Mouse (Mus musculus): Measurements from ENCODE around the gene Ergic1.

The Ergic1 gene

DNA sequence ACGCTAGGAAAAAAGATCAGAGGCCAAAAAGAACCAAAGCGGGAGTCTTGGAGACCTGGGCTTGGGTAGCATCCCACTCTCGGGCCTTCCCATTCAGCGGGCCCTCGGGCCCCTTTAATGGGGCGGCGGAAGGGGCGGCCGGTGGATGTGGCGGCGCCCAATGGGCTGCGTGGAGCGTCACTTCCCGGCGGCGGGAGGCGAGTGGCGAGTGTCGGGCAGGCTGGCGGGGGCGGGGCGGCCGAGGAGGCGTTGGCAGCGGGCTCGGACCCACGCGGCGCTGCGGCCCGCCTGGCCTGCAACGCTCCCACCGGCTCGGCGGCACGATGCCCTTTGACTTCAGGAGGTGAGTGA is at the start of gene Ergic1:
Gene Ergic1 (plus strand): TSS at position 200 of the 351 bp plus-strand sequence.
- no peak for TF ChIP-seq GATA4 (IDR thresholded peaks at IDR 0.05; ENCODE audit: insufficient replicate concordance, low read length)

- no peak for TF ChIP-seq GATA4 (IDR thresholded peaks at IDR 0.05; ENCODE audit: insufficient replicate concordance, low read length)
Observed at GRCm38 (mm10) chr17:26511816-26512774, 49.2 kb upstream of the Ergic1 start.

- no peak for TF ChIP-seq GATA4 (IDR thresholded peaks at IDR 0.05; ENCODE audit: insufficient replicate concordance, low read length)
Observed at GRCm38 (mm10) chr17:26512961-26513360, 48.3 kb upstream of the Ergic1 start.

- TF ChIP-seq GATA4 (IDR thresholded peaks at IDR 0.05; ENCODE audit: insufficient replicate concordance, low read length): no peak
Observed at GRCm38 (mm10) chr17:26513459-26514290, 47.6 kb upstream of the Ergic1 start.

DNA sequence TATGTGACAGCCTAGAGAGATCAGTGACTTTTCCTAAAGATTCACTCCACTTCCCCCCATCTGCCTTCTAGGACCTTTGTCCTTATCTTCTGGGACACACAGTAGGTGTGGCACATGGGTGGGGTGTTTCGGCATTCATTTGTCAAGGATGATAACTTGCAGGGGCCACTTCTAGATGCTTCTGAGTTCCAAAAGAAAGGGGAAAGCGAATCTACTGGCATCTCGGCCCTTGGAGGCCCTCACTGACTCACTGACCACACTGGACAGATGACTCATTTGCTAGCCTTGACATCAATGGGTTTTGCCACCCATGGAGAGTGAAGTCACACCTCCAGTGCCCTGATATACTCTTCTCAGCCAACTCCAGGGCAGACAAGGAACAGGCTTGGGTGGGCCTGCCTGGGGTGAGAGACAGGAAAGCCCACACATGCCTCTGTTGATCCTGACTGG is 46.7 kb upstream of the Ergic1 start:
- TF ChIP-seq GATA4 (IDR thresholded peaks at IDR 0.05; ENCODE audit: insufficient replicate concordance, low read length): no peak

GRCm38 (mm10) chr17:26515675-26516074 is 45.6 kb upstream of the Ergic1 start:
- TF ChIP-seq GATA4 (IDR thresholded peaks at IDR 0.05; ENCODE audit: insufficient replicate concordance, low read length): no peak

DNA sequence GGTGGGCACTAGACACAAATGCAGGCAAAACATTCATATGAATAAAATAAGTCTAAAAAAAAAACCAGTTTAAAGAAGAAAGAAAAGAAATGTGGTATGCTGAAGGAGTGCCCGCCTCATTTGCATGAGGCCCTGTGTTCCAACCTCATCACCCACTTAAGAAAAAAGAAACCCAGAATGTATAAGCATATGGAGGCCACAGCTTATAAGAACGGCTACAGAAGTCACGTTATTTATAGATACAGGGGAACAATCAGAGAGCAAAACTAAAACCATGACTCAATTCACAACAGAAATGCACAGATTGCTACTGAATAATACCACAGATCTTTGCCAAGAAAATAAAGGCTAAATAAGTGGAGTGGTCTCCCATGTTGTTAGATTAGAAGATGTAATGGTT is 43.0 kb upstream of the Ergic1 start:
- TF ChIP-seq GATA4 (IDR thresholded peaks at IDR 0.05; ENCODE audit: insufficient replicate concordance, low read length): no peak

DNA sequence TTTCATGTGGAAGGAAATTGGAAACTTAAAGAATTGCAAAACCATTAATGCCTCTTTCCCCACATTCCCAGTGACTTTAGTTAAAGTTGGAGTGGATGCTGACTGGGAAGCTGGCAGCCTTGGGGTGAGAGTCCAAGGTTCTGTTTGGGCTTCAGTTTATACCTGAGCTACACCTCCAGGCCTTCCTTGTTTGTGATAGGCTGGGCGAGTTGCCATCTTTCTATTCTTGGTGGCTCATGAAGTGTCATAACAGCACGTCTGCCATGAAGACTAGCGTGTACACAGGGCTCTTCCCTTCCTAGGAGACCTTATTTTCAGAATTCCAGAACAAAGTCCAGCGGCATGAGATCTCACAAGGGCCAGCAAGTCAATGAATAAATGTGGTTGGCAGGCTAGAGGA is 38.6 kb upstream of the Ergic1 start:
- no peak for TF ChIP-seq GATA4 (IDR thresholded peaks at IDR 0.05; ENCODE audit: insufficient replicate concordance, low read length)

DNA sequence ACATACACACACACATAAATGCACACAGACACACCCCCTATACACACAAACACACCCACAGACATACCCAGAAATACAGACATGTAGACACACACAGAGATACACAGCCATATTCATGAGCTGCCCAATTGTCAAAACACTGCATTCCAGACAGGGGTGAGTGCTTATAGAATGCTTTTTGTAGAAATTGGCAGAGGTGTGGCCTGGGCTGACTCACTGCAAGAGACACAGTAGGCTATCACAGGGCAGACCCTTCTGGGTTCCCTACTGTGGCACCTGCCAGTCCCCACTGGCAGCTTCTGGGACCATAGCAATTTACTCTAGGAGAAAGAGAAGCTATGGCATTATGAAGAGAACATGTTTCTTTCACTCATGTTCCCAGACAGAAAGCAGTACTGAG is 37.0 kb upstream of the Ergic1 start:
- no peak for TF ChIP-seq GATA4 (IDR thresholded peaks at IDR 0.05; ENCODE audit: insufficient replicate concordance, low read length)

- no peak for TF ChIP-seq GATA4 (IDR thresholded peaks at IDR 0.05; ENCODE audit: insufficient replicate concordance, low read length)
Observed at GRCm38 (mm10) chr17:26524801-26525200, 36.5 kb upstream of the Ergic1 start.

DNA sequence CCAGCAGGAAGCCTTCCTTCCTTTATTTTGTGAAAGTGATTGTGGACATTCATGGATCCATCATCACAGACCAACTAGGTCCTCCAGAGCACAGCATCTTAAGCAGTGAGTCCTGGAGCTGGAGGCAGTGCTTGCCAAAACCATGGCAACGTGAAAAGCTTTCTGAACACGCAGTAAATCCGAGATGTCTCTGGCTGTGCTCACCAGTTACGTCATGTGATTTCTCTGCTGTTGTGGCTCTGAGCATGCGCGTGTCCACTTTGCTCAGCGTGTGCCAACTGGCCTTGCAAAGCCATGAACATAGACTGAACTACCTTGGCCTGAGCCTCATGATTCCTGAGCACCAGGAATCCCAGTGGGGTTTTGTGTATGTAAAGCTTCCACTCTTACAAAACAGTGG is 36.0 kb upstream of the Ergic1 start:
- TF ChIP-seq GATA4 (IDR thresholded peaks at IDR 0.05; ENCODE audit: insufficient replicate concordance, low read length): no peak

- TF ChIP-seq GATA4 (IDR thresholded peaks at IDR 0.05; ENCODE audit: insufficient replicate concordance, low read length): no peak
Observed at GRCm38 (mm10) chr17:26527291-26527690, 34.0 kb upstream of the Ergic1 start.

- TF ChIP-seq GATA4 (IDR thresholded peaks at IDR 0.05; ENCODE audit: insufficient replicate concordance, low read length): no peak
Observed at GRCm38 (mm10) chr17:26528751-26529150, 32.5 kb upstream of the Ergic1 start.

GRCm38 (mm10) chr17:26529791-26530241 is 31.5 kb upstream of the Ergic1 start:
- no peak for TF ChIP-seq GATA4 (IDR thresholded peaks at IDR 0.05; ENCODE audit: insufficient replicate concordance, low read length)

DNA sequence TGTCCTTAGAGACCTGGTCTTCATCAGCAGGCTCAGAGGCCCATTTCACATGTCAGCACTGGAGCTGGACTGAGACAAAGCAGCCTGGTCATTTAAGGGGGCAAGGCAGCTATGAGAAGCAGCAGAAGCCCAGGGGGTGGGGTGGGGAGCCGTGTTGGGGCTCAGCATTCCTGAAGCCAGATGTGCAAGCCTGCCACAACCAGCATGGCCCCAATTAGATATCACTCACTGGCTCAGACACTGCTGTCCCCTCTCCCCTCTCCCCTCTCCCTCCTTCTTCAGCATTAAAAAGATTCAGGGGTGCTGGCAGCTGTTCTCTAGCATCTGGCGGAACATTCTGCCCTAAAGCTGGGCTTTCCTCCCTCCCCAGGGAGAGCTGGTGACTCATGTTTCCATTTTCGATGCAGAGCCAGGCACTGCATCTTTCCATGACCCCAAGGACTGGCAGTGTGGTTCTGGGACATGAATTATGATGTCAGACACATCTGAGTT is 30.7 kb upstream of the Ergic1 start:
- no peak for TF ChIP-seq GATA4 (IDR thresholded peaks at IDR 0.05; ENCODE audit: insufficient replicate concordance, low read length)
